Mouse (Mus musculus) stomach, embryonic 15.5 days (tissue): ENCODE measurements around the gene Gm49661. TPM values are rescaled to one million over a fixed set of nuclear protein-coding genes. Genes with fewer than 3 reads are reported as not detected.

Experiments used
- ATAC-seq: fragments of 200-750 bp; cut with Nextera tagmentation; 2 replicates; pipeline ENCODE4 v1.8.0; 2017; ENCODE audit warnings: low read depth, moderate number of reproducible peaks, moderate TSS enrichment; ENCODE audit not compliant: insufficient read depth, low FRiP score
- H3K27ac ChIP-seq: fragments of 300-500 bp; sonication (generic); 2 replicates; pipeline ENCODE4 v1.5.1; 2015; ENCODE audit warnings: mild to moderate bottlenecking, inconsistent platforms
- H3K27me3 ChIP-seq: fragments of 300-500 bp; sonication (generic); replicated peaks from 2 replicates; pipeline ENCODE4 v1.6.1; 2015; ENCODE audit warnings: inconsistent platforms
- H3K36me3 ChIP-seq: fragments of 300-500 bp; sonication (generic); 2 replicates; pipeline ENCODE4 v1.6.1; 2015; ENCODE audit warnings: inconsistent platforms
- H3K4me1 ChIP-seq: fragments of 300-500 bp; sonication (generic); 2 replicates; pipeline ENCODE4 v1.6.1; 2015; ENCODE audit warnings: inconsistent platforms
- H3K4me2 ChIP-seq: fragments of 300-500 bp; sonication (generic); 2 replicates; pipeline ENCODE4 v1.6.1; 2015; ENCODE audit warnings: mild to moderate bottlenecking, inconsistent platforms
- H3K4me3 ChIP-seq: fragments of 300-500 bp; sonication (generic); replicated peaks from 2 replicates; pipeline ENCODE4 v1.5.1; 2015; ENCODE audit warnings: inconsistent platforms
- H3K9ac ChIP-seq: fragments of 300-500 bp; sonication (generic); 2 replicates; pipeline ENCODE4 v1.6.1; 2015; ENCODE audit warnings: inconsistent platforms
- H3K9me3 ChIP-seq: fragments of 300-500 bp; sonication (generic); 2 replicates; pipeline ENCODE4 v1.6.1; 2016; ENCODE audit warnings: inconsistent platforms
- WGBS: fragments of 180-500 bp; shearing (Covaris S2); methylation state at CpG from one replicate; pipeline ENCODE4 v1.1.7; 2015; 5-methylcytosine and 5-hydroxymethylcytosine counted together
- polyA plus RNA-seq: library from polyadenylated mRNA; unstranded; fragments of >200 nt; fragmentation: Nextera tagmentation; extraction: Ambion mirVana; gene quantifications from 2 replicates; pipeline ENCODE4 v1.2.1, GENCODE M21; 2015

Gm49661 gene
- polyA plus RNA-seq, 1 experiment from 2014 or later: not detected

DNA sequence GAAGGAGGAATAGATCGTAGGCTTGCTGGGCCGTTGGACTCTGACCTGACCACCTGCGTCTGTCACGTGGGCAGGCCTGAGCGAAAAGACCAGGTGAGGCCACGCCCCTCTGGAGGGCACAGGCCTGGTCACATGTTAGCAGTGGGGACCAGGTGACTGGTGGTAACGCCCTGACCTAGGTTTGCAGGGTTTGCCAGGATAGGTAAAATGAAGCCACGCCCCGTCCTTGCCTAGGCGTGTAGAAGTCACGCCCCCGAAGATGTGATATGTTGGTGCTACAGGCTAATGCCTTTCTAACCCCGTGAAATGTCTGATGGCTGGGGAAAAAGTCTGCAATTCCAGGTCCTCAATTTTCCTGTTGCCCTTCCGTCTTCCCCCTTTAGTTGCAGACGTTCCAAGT, 21.6 kb upstream of the Gm49661 start:
- ATAC-seq: peak; percentile 74
- H3K9me3 ChIP-seq: no peaks in the 10 kb centered on the region
- H3K27ac ChIP-seq: peak overlapping the region; percentile 92
- H3K4me1 ChIP-seq: peaks cover 13% of the 10 kb centered on the region
- no peaks in the 10 kb centered on the region for H3K27me3 ChIP-seq
- H3K9ac ChIP-seq: peak overlapping the region; percentile 53; the same call in 1 of the 2 replicates
- H3K36me3 ChIP-seq: no peaks in the 10 kb centered on the region
- WGBS: under 1% methylated on average over 15 of the region's 15 CpGs
- peak overlapping the region; percentile 55 for H3K4me3 ChIP-seq
- peak overlapping the region; percentile 74 for H3K4me2 ChIP-seq

DNA sequence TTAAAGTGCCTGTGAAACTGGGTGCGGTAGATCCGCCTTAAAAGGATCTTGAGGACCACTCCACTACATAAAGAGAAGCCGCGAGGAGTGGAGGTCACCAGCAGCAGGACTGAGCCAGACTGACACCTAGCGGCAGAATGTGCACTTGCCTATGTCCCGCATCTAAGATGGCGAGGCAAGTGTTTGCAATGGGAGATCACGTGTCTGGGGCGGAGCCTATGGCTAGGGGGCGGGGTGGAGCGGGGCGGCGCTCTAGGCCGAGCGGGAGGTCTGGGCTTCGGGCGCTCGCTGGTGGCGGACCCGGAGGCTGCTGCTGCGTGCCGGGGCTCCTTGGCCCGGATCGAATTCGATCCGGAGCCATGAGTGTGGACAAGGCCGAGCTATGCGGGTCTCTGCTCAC, 21.1 kb upstream of the Gm49661 start, which contains the start of gene Hook2:
TSS of gene Hook2 (plus strand) at position 255 of the 400 bp plus-strand sequence.
- Histone ChIP-seq H3K36me3 (no peaks in the 10 kb centered on the region), H3K27ac (peak within 1 kb of the TSS; percentile 92), H3K4me1 (peaks cover 17% of the 10 kb centered on the region), H3K9ac (peak within 1 kb of the TSS; percentile 57; the same call in 1 of the 2 replicates), H3K9me3 (no peaks in the 10 kb centered on the region), H3K4me2 (peak within 1 kb of the TSS; percentile 74), H3K27me3 (no peaks in the 10 kb centered on the region), H3K4me3 (peak within 1 kb of the TSS; percentile 55)
- 2% methylated on average over 28 of the region's 28 CpGs for WGBS
- ATAC-seq: peak; percentile 89

DNA sequence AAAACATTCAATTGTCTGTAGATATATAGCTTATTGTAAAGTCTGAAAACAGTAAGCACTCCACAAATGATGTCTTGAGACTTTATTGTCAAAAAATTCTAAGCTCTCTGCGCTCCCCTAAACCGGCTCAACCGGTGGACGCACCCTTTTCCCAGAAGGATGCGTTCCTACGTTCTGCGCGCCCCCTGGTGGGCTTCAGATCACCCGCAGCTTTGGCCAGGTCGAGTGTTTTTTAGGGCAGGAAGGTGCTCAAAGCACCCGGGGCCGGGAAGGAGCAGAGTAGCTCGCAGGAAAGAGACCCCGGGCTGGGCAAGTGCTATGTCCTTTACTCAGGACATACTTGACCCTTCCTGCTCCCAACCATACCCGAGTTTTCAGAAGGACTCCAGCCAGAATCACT, 20.6 kb upstream of the Gm49661 start:
- peak; percentile 51 for ATAC-seq
- H3K36me3 ChIP-seq: no peaks in the 10 kb centered on the region
- peak overlapping the region; percentile 92 for H3K27ac ChIP-seq
- no peaks in the 10 kb centered on the region for H3K27me3 ChIP-seq
- peak overlapping the region; percentile 55 for H3K4me3 ChIP-seq
- under 1% methylated on average over 15 of the region's 15 CpGs for WGBS
- H3K9ac ChIP-seq: peak overlapping the region; percentile 57; the same call in 1 of the 2 replicates
- peaks cover 22% of the 10 kb centered on the region for H3K4me1 ChIP-seq
- peak overlapping the region; percentile 74 for H3K4me2 ChIP-seq
- H3K9me3 ChIP-seq: no peaks in the 10 kb centered on the region

DNA sequence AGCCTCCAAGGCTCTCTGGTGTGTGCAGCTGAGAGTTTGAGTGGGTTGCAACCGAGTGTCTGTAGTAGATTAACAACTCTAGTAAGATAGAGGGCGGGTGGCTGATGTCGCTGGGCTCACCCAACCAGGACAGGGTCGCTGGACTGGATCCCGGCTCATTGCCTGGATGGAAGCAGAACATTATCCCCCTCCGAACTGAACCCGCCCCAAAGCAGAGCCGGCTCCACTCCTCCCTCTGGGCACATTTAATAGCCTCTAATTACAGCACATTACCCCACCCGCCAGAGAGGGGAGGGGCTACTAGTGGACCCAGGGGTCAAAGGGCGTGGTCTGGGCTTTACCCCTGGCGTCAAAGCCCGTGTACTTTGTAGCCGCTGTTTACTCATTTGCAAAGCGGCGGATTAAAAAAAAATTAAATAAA, 20.1 kb upstream of the Gm49661 start:
- H3K27me3 ChIP-seq: no peaks in the 10 kb centered on the region
- H3K27ac ChIP-seq: peak overlapping the region; percentile 92
- no peaks in the 10 kb centered on the region for H3K36me3 ChIP-seq
- H3K4me2 ChIP-seq: peak overlapping the region; percentile 74
- no peak for ATAC-seq
- H3K9ac ChIP-seq: no peak overlapping the region
- WGBS: 13% methylated on average over 15 of the region's 15 CpGs
- no peaks in the 10 kb centered on the region for H3K9me3 ChIP-seq
- H3K4me1 ChIP-seq: peaks cover 27% of the 10 kb centered on the region
- peak overlapping the region; percentile 55; the same call in 1 of the 2 replicates for H3K4me3 ChIP-seq

DNA sequence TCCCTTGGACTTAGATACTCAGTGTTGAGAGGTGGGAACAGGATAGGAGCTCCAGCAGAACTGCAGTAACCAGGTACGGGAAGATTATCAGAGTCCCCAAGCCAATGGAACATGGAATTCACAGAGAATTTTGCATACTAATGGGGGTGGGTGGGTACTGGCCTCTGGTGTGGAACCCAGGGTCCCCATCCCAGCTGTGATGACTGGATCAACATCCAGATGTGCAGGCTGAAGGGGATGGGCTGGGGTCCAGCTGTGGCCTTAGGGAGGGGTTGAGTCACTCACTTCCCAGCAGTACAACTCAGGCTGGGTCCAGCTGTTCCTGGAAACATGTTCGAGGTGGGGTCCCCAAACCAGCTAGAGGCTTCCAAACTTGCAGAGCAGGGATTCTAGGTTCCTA, 18.7 kb upstream of the Gm49661 start:
- H3K9ac ChIP-seq: no peak overlapping the region
- H3K27ac ChIP-seq: no peak overlapping the region
- peaks cover 30% of the 10 kb centered on the region for H3K4me1 ChIP-seq
- no peaks in the 10 kb centered on the region for H3K9me3 ChIP-seq
- WGBS: 70% methylated on average over 2 of the region's 2 CpGs
- H3K36me3 ChIP-seq: no peaks in the 10 kb centered on the region
- no peak for ATAC-seq
- no peak overlapping the region for H3K4me3 ChIP-seq
- H3K27me3 ChIP-seq: no peaks in the 10 kb centered on the region
- no peak overlapping the region for H3K4me2 ChIP-seq

DNA sequence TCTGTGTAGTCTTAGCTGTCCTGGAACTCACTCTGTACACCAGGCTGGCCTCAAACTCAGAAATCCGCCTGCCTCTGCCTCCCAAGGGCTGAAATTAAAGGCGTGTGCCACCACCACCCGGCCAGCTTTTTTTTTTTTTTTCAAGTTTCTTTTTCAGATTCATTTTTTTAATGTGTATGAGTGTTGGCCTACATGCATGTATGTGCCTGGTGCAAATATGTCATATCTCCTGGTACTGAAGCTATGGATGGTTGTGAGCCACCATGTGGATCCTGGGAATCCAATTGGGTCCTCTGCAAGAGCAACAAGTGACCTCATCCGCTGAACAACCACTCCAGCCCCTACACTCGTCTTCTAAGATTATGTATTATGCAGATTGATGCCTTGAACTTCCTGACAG, 18.2 kb upstream of the Gm49661 start:
- WGBS: 67% methylated on average over 5 of the region's 5 CpGs
- H3K9me3 ChIP-seq: no peaks in the 10 kb centered on the region
- no peaks in the 10 kb centered on the region for H3K27me3 ChIP-seq
- H3K9ac ChIP-seq: no peak overlapping the region
- peaks cover 34% of the 10 kb centered on the region for H3K4me1 ChIP-seq
- no peaks in the 10 kb centered on the region for H3K36me3 ChIP-seq
- H3K27ac ChIP-seq: no peak overlapping the region
- H3K4me3 ChIP-seq: no peak overlapping the region
- no peak overlapping the region for H3K4me2 ChIP-seq
- no peak for ATAC-seq

DNA sequence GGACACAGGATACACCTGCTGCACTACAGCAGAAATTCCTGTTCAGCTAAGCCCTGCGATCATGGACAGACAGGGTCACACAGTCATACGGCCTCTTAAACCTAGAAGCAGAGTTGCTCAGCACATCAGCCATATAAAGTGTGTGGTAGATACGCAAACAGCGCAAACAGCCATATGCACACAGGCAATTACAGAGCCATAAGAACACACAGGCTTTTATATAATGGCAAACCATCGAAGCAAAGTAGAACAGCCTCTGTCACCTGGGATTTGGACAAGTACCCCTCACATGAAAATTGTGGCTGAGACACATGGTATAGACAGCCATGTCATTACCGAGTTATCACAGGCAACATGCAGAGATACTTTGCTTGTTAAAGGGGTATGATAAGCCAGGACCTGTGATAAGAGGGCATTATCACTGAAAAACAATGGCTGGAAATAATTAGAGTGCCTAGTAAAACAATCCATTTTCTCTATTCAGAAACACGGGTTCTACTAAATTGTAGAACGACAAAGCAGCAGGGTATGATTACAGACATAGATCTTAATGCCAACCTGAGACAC, 17.2 kb upstream of the Gm49661 start:
- Histone ChIP-seq H3K4me1 (peaks cover 43% of the 10 kb centered on the region), H3K36me3 (no peaks in the 10 kb centered on the region), H3K4me3 (peak overlapping the region; percentile 52), H3K27ac (peak overlapping the region; percentile 95), H3K9me3 (no peaks in the 10 kb centered on the region), H3K27me3 (no peaks in the 10 kb centered on the region), H3K4me2 (peak overlapping the region; percentile 99), H3K9ac (no peak overlapping the region)
- ATAC-seq: no peak
- WGBS: 28% methylated on average over 8 of the region's 8 CpGs

DNA sequence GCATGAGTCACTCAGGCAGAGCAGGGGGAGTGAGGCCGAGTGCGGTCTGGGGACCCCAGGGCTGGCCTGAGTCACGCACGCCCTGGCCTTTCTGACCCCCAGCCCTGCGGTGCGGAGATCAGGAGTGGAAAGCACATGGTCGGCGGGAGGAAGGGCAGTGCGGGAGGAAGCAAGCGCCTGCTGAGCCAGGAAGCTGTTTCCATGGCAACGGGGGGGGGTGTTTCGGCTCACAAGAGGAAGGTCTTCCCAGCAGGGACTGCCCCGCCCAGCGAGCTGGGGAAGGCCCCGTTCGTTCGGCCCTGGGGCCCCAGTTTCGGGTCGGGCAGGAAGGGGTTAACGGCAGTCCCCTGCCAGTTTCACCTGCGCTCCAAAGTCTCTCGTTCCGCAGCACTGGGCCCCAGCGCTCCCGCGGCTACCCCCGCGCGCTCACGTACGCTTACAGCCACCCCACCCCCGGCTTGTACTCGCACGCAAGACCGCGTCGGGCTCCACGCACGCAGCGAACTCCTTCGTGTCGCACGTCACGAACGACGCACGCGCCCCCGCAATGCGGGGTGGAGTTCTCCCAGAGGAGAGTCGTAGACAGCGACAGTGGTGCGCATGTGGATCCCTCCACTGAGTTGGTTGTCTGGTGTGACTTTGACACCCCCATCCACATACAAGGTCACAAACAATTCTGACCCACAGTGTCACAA, 16.6 kb upstream of the Gm49661 start:
- Histone ChIP-seq H3K9ac (peak overlapping the region; percentile 49; the same call in 1 of the 2 replicates), H3K27me3 (no peaks in the 10 kb centered on the region), H3K4me1 (peaks cover 46% of the 10 kb centered on the region)

DNA sequence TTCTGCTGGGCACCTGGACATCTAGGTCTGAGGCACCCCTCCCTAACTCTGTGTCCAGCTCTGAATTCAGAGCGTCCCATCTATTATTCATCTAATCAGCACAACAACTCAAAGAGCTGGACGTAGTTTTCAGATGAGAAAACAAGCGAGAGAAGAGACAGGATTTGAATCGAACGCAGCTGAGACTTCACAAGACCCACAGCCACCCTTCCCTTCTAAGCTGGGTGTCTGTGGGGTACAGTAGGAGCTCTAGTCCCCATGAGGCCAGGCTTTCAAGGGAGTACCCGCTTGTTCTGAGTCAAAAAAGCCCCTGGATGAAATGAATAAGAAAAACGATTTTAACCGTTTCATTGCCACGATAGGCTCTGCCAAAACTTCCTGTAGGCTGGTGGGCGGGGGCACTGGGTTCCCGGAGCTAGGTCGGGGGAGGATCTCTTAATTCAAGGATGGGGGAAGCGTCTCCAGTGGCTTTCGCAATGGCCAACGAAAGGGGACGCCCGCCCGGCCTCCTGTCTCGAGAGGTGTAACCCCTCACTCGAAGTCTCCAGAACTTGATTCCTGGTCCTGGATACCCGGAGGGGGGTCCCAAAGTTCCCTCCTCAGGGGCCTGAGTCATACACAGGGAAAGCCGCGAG, 15.9 kb upstream of the Gm49661 start:
- Histone ChIP-seq H3K4me3 (peak overlapping the region; percentile 52), H3K27ac (peak overlapping the region; percentile 95), H3K27me3 (no peaks in the 10 kb centered on the region), H3K4me2 (peak overlapping the region; percentile 99), H3K9ac (peak overlapping the region; percentile 49; the same call in 1 of the 2 replicates), H3K36me3 (no peaks in the 10 kb centered on the region), H3K4me1 (peaks cover 52% of the 10 kb centered on the region), H3K9me3 (no peaks in the 10 kb centered on the region)
- WGBS: 3% methylated on average over 23 of the region's 23 CpGs
- ATAC-seq: no peak

More for the DNA sequence above, 16.6 kb upstream of the Gm49661 start:
- Histone ChIP-seq H3K4me3 (peak overlapping the region; percentile 52), H3K27ac (peak overlapping the region; percentile 95), H3K4me2 (peak overlapping the region; percentile 99), H3K36me3 (no peaks in the 10 kb centered on the region), H3K9me3 (no peaks in the 10 kb centered on the region)
- ATAC-seq: peak; percentile 19
- WGBS: under 1% methylated on average over 53 of the region's 53 CpGs

DNA sequence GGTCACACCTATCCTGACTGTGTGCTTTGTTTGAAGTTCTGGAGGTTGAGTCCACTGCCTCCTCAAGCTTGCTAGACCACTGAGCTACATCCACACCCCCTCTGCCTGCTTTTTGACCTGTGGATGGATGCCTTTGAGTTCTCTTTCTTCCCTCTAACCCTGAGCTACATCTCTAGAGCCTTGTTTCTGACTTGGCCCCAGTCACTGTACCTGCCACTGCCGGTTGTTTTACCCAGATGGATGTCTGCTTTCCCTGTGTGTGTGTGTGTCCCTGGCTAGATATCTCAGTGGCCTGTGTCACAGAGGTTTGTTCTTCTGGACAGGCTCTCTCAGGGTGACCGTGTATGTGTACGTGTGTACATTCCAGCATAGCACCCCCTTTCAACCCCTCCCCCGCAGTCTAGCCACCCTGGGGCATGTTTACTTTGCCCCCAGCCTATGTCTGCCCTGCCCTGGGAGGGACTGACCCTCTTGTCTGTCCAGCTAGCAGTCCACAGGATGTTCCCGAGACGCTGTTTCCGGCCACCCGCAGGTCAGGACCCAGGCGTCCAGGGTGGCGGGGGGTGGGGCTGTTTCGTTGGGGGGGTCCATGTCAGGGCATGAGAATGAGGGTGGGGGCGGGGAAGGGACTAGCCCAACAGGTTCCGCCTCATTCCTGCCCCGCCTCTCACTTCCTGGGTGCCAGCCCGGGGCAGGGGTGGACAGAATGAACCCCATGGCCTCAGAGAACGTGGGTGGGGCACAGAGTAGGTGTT, 15.2 kb upstream of the Gm49661 start:
- Histone ChIP-seq H3K27me3 (no peaks in the 10 kb centered on the region), H3K4me2 (peak overlapping the region; percentile 99), H3K9ac (no peak overlapping the region), H3K36me3 (no peaks in the 10 kb centered on the region), H3K4me1 (peaks cover 59% of the 10 kb centered on the region), H3K9me3 (no peaks in the 10 kb centered on the region), H3K27ac (peak overlapping the region; percentile 95), H3K4me3 (peak overlapping the region; percentile 52)
- ATAC-seq: peak; percentile 5; the same call in 1 of the 2 replicates
- WGBS: 7% methylated on average over 16 of the region's 16 CpGs

DNA sequence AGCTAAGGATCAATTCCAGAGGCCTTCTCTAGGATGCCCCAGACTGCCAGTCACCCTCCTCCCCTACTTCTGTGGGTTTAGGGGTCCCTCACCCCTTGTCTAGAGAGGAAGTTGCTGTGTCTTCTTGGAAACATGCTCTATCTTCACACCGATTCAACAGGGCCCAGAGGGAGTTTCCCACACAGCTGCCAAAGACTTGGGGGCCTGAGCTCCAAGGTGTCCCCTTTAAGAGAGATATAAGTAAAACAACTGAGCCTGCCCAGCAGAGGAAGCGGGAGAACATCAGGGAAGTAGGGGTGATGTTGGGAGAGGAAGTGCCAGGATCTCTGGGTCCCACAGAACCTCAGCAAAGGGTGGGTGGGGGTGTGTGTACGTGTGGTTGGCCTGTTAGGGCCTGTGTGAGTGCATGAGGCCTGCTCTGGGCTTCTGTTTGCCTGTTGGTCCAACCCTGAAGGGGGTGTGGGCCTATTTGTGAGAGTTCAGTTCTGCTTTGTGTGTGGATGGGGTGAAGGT, 13.3 kb upstream of the Gm49661 start:
- WGBS: 55% methylated on average over 3 of the region's 3 CpGs
- no peaks in the 10 kb centered on the region for H3K27me3 ChIP-seq

More for the DNA sequence above, 13.3 kb upstream of the Gm49661 start:
- no peak overlapping the region for H3K9ac ChIP-seq
- ATAC-seq: no peak
- H3K4me1 ChIP-seq: peaks cover 69% of the 10 kb centered on the region
- no peaks in the 10 kb centered on the region for H3K9me3 ChIP-seq
- H3K4me3 ChIP-seq: no peak overlapping the region
- peak overlapping the region; percentile 95 for H3K27ac ChIP-seq
- H3K36me3 ChIP-seq: no peaks in the 10 kb centered on the region
- peak overlapping the region; percentile 23 for H3K4me2 ChIP-seq
